Mouse (Mus musculus) hindlimb bud, embryonic 11.5 days (tissue): ENCODE results near the gene Adcy1.

Source experiments
- DNase-seq: peaks from one replicate; pipeline ENCODE4 v3.0.0-alpha.2; 2012; ENCODE audit warnings: low read depth, low spot score; ENCODE audit errors: extremely low spot score

The Adcy1 gene

DNA sequence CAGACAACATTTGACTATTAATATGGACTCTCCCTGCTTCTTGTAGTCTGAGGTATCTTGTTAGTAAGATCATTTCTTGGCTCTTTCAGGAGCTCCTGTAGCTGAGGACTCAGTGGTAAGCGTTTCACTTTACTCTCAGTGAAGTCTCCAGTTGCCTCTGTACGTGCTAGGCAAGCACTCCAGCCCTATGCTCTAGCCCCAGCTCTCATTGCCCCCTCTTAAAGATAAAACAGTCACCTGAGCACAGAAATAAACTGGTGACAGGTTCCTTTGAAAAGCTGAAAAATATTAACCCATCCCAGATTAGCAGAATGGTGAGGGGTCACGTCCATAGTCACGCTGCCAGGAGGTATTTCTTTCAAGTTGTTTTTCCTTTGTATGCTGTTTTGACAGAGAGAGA is 115.4 kb downstream of the Adcy1 start:
- no peak for DNase-seq

GRCm38 (mm10) chr11:7179276-7179675 is 116.0 kb downstream of the Adcy1 start:
- no peak for DNase-seq

- DNase-seq: no peak
Measured at GRCm38 (mm10) chr11:7182409-7183042, 119.2 kb downstream of the Adcy1 start.

DNA sequence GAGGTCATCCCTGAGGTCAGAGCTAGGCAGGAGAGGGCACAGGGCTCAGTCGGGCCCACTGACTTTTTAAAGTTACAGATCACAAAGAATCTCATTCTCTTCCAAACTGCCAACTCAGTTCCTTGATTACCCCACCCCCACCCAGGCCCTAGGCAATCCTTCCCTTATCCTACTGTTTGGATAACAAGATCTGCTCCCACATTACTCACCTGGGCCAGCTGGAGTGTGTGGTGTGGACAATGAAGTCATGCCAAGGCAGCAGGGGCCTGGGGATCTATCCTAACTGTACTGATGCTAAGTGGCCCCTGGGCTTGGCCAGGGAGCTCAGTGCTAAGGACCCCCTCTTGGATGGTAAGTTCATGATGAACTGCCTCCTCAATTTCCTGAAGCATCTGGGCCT is 121.1 kb downstream of the Adcy1 start:
- no peak for DNase-seq

DNA sequence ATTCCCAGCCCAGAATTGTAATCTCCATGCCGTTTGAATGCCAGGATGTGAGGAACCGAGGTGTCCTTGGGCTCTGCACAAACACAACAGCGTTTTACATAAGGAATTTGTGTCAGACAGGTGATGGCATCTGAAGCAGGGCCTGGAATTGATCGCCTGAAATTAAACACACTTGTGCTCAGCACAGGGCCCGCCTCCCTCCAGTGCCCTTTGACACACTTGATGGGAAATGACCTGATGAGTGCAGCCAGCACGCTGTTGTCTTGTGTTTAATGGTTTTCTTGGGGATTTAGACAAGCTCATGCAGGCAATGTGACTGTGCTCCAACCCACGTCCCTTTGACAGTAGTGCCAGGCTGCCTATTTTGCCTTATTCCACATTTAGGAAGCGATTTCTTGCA is 124.2 kb downstream of the Adcy1 start:
- DNase-seq: no peak

GRCm38 (mm10) chr11:7188469-7188868 is 125.2 kb downstream of the Adcy1 start, which contains the start of gene Gm11985:
Gene Gm11985 (minus strand): TSS chr11:7188569.
- no peak for DNase-seq

- no peak for DNase-seq
Measured at GRCm38 (mm10) chr11:7192710-7193109, 129.4 kb downstream of the Adcy1 start.

GRCm38 (mm10) chr11:7193134-7193533 is 129.8 kb downstream of the Adcy1 start:
- DNase-seq: no peak

DNA sequence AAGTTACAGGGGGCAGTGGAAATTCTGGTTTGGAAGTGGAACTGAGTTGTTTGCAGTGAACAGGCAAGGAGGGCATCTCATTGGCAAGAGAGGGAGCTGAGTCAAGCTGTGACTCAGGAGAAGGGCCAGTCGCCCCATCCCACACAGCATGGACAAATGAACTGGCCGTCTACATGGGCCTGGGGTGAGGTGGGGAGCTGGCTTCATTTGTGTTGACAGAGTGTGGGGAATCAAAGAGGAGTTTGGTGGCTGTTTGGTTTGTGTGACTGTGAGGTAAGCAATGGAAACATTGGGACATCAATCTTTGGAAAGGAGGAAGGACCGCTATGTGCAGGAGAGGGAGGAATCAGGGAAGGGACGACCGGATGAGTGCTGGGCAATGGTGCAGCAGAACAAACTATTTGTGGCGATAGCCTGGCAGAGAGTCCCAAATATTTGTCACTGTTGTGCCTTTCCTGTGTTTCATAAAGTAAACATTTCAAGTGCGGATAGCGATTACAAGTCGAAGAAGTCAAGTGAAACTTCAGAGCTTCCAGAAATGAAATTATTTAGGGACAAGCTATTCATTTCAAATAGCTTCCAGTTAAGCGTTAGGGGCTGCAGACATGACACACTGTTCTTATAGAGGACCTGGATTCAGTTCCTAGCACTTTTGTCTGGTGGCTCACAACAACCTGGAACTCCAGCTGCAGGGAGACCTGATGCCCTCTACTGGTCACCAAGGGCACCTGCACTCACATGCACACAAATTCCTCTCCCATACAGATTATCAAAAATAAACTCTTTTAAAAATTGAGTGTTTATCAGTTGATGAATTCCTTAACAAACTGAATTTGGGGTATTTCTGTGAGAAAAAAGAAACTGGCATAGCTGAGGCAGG is 131.4 kb downstream of the Adcy1 start:
- no peak for DNase-seq

DNA sequence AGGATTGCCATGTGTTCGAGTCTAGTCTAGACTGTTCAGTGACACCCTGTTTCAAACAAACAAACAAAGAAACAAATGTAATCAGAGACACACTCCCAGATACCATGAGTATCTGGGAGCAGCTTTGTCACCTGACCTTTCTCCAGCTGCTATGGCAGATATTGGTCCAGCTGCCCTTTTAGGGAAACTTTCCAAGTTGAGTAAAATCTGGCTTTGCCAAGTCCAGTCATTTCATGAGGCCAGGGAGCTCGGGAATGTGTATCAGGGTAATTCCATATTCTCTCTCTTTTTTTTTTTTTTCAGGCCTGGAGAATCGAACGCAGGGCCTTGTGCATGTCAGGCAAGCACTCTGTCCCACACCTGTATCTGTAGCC is 132.0 kb downstream of the Adcy1 start:
- DNase-seq: no peak

- DNase-seq: no peak
Measured at GRCm38 (mm10) chr11:7197491-7197941, 134.2 kb downstream of the Adcy1 start, which contains the start of gene Igfbp1. Gene Igfbp1 (plus strand): TSS chr11:7197782.

GRCm38 (mm10) chr11:7198006-7198405 is 134.7 kb downstream of the Adcy1 start:
- DNase-seq: no peak

DNA sequence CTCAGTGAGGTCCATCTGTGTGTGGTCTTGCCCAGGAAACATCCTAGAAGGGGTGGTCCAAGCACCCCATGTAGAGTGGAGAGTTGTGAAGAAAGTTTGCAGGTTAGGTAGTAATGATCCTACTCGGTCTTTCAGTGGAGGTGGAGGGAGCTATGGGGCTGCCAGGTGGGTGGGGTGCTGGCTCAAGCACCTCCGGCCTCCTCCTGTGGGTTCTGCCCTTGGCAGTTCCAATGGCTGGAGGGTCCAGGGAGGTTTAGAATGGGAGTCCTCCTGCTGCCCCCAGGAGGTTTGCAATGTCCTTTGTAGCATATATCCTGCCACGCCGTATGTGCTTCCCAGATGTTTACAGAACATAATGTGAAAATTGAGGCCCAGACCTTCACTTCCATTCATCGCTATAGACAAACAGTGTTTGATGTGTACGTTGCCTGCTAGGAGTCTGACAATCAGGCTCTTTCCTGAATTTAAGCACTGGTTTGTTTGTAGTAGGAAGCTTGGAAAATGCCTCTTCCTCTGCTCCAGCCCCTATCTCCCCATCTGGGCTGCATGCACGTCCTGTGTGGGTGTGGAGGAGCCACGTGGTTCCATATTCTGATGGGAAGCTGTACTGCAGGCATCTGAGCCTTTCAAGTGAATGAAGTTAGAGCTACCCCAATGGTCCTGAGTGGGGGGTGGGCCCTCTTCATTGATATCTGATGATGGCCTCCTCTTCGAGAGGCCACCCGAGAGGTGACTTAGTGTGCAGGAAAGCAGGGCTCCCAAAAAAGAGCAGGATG is 135.4 kb downstream of the Adcy1 start:
- no peak for DNase-seq

GRCm38 (mm10) chr11:7199736-7200392 is 136.6 kb downstream of the Adcy1 start:
- DNase-seq: no peak

DNA sequence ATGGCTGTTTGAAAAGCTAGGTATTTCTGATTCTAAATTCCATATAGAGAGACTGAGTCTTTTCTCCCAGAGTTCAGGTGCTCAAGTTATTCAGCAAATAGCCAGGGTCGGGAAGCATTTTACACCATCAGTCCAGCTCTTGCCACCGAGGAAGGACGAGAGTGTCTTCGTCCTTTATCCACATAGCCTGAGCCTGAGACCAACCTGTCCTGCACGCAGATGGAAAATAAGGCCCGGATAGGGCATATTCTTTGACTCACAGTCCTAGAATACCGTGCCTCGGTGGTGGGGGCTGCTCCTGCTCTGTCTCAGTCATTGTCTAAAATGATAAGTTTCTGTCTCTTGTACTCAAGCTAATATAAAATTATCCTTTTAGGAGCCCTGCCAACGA is 137.1 kb downstream of the Adcy1 start:
- no peak for DNase-seq

DNA sequence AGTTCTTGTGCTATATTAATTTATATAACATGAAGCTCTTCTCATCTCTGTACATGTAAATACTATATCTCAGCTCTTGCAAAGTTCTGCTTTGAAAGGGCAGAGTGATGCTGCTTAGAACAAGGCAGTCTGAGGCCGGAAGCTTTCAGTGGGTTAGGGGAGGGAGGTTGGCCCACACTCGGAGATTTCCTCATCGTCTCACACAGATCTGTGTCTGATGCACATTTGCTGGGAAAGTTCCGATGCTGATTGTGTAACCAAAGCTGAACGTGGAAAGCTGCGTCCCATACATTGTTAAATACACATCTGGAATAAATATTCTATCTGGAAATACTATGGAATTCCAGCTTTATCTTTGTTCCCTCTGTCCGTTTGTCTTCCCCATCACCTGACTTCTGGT is 138.9 kb downstream of the Adcy1 start:
- DNase-seq: no peak

GRCm38 (mm10) chr11:7203846-7204245 is 140.6 kb downstream of the Adcy1 start:
- no peak for DNase-seq

GRCm38 (mm10) chr11:7210343-7210742 is 147.1 kb downstream of the Adcy1 start:
- DNase-seq: peak; percentile 85

- no peak for DNase-seq
Measured at GRCm38 (mm10) chr11:7211211-7211610, 147.9 kb downstream of the Adcy1 start.

DNA sequence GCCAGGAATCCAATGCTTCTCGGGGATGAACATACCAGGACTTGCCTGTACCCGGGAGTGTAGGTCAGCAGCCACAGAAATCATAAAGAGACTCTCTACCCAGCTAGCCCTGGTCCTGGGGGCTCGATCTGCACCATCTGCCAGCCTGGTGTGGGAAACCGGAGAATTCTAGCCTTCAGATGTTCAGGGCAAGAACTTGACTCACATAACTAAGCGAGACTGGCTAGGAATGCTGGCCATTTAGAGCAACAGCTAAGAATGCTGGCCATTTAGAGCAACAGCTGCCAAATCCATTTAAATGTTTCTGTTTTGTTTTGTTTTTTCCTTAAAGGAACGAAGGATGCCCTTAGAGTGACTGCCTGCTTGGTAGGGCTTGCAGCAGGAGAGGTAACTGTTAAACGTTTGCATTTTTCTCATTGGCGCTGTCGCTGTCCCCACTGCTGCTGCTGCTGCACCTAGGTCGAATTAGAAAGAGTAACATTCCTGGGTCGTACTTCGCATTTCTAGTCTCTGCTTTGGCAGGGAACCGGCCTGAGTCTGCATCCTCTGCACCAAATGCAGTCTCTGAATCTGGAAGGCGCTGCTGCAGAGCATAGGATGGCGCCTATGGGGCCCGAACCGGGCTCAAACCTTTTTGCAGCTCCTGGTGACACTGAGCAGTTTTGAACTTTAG is 149.0 kb downstream of the Adcy1 start:
- no peak for DNase-seq

DNA sequence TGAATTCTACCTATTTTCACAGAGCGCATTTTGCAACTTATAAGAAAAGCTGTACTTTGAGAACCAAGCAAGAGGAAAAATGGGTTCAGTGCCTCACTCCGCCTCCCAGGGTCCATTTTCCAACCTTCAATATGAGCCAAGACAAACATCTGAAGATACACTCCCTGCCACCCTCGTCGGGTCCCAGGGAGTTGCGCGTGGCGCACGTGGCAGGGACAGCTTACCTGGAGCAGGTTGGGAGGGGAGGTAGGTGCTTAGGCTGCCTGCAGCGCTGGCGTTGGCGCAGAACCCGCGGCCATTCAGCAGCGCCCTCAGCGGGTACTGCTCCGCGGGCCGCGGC is 149.8 kb downstream of the Adcy1 start:
- DNase-seq: no peak
